Mouse (Mus musculus): ENCODE data around the gene Dennd1b. TPM values are rescaled to one million over a fixed set of nuclear protein-coding genes. Genes with fewer than 3 reads are reported as not detected.

Dennd1b gene
- polyA plus RNA-seq, 2 experiments = 0.78 to 2.3 TPM

DNA sequence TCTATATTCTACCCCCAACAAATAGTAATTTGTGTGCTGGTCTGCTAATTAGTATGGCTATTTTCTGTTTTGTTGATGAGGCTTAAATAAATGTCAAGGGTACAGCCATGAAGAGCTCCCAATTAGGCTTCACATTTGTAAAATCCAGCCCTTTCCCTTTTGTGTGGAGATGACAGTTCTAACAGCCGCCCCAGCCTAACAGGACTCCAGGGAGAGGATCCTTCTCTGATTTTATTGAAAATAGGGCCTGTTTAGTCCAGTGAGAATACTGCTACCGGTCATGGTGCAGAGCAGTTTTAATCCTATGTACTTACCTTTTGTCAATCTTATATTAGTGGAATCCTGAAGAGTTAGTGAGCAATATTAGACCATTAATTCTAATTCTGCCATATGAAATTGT is 189.8 kb downstream of the Dennd1b start:
- H3K9me3 ChIP-seq (ENCODE audit: control insufficient read depth, low read length) = no peaks in the 10 kb centered on the region
- H3K4me3 ChIP-seq (ENCODE audit: insufficient read depth in 1 of 2, low read depth in 2 of 2, low read length in 2 of 2) = no peak overlapping the region
- ATAC-seq (ENCODE audit: insufficient read depth) = no peak
- H3K4me2 ChIP-seq (ENCODE audit: low read depth) = no peak overlapping the region
- H3K27me3 ChIP-seq (ENCODE audit: control insufficient read depth, insufficient read depth, low read length) = no peaks in the 10 kb centered on the region
- H3K4me1 ChIP-seq (replicated peaks; ENCODE audit: control insufficient read depth in 2 of 2, insufficient read depth in 2 of 2, low read length in 1 of 2) = no peaks in the 10 kb centered on the region
- H3K9ac ChIP-seq (replicated peaks) = no peak overlapping the region
- 66% methylated on average over 2 of the region's 2 CpGs for WGBS (ENCODE audit: insufficient replicate concordance)
- no peak for DNase-seq (ENCODE audit: low read depth in 3 of 3, low spot score in 3 of 3)
- no peak overlapping the region for H3K27ac ChIP-seq
- no peak for TF ChIP-seq EP300 (IDR thresholded peaks at IDR 0.05; ENCODE audit: low read depth)
- no peak for TF ChIP-seq CTCF (IDR thresholded peaks at IDR 0.05; ENCODE audit: low read depth)
- no peaks in the 10 kb centered on the region for H3K36me3 ChIP-seq (replicated peaks; ENCODE audit: control insufficient read depth, insufficient read depth, low read depth)

DNA sequence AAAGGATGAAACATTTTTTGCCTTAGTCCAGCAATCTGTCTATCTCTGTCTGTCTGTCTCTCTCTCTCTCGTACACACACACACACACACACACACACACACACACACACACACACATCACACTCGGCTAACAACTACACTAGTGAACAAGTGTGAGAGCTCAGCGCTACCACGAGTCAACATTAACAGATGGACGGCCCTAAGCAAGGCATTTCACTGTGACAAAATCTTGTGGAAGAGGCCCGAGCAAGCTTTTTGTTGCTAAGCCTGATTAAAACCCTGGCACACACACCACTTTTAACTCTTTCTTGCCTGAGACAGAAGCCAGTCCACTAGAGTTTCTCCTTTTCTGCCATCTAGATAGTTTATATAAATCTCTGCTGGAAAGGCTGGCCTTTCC is 190.3 kb downstream of the Dennd1b start:
- H3K4me2 ChIP-seq (ENCODE audit: low read depth) = no peak overlapping the region
- H3K27ac ChIP-seq = no peak overlapping the region
- no peaks in the 10 kb centered on the region for H3K4me1 ChIP-seq (replicated peaks; ENCODE audit: control insufficient read depth in 2 of 2, insufficient read depth in 2 of 2, low read length in 1 of 2)
- no peaks in the 10 kb centered on the region for H3K9me3 ChIP-seq (ENCODE audit: control insufficient read depth, low read length)
- no peak for ATAC-seq (ENCODE audit: insufficient read depth)
- H3K27me3 ChIP-seq (ENCODE audit: control insufficient read depth, insufficient read depth, low read length) = no peaks in the 10 kb centered on the region
- no peak for DNase-seq (ENCODE audit: low read depth in 3 of 3, low spot score in 3 of 3)
- 66% methylated on average over 6 of the region's 6 CpGs for WGBS (ENCODE audit: insufficient replicate concordance)
- TF ChIP-seq CTCF (IDR thresholded peaks at IDR 0.05; ENCODE audit: low read depth) = no peak
- TF ChIP-seq EP300 (IDR thresholded peaks at IDR 0.05; ENCODE audit: low read depth) = no peak
- H3K36me3 ChIP-seq (replicated peaks; ENCODE audit: control insufficient read depth, insufficient read depth, low read depth) = no peaks in the 10 kb centered on the region
- no peak overlapping the region for H3K4me3 ChIP-seq (ENCODE audit: insufficient read depth in 1 of 2, low read depth in 2 of 2, low read length in 2 of 2)
- H3K9ac ChIP-seq (replicated peaks) = no peak overlapping the region

GRCm38 (mm10) chr1:139156397-139156796 is 193.2 kb downstream of the Dennd1b start:
- Histone ChIP-seq H3K9ac (replicated peaks) (no peak overlapping the region), H3K27me3 (ENCODE audit: control insufficient read depth, insufficient read depth, low read length) (no peaks in the 10 kb centered on the region), H3K36me3 (replicated peaks; ENCODE audit: control insufficient read depth, insufficient read depth, low read depth) (no peaks in the 10 kb centered on the region), H3K9me3 (ENCODE audit: control insufficient read depth, low read length) (no peaks in the 10 kb centered on the region), H3K27ac (no peak overlapping the region), H3K4me3 (ENCODE audit: insufficient read depth in 1 of 2, low read depth in 2 of 2, low read length in 2 of 2) (no peak overlapping the region), H3K4me2 (ENCODE audit: low read depth) (no peak overlapping the region), H3K4me1 (replicated peaks; ENCODE audit: control insufficient read depth in 2 of 2, insufficient read depth in 2 of 2, low read length in 1 of 2) (no peaks in the 10 kb centered on the region)
- no peak for TF ChIP-seq EP300 (IDR thresholded peaks at IDR 0.05; ENCODE audit: low read depth)
- peak; percentile 72 for TF ChIP-seq CTCF (IDR thresholded peaks at IDR 0.05; ENCODE audit: low read depth)
- no peak for ATAC-seq (ENCODE audit: insufficient read depth)
- DNase-seq (ENCODE audit: low read depth in 3 of 3, low spot score in 3 of 3) = peak in 1 of 3 experiments; percentile 20
- WGBS (ENCODE audit: insufficient replicate concordance) = 18% methylated on average over 3 of the region's 3 CpGs

GRCm38 (mm10) chr1:139161619-139162018 is 198.4 kb downstream of the Dennd1b start:
- H3K4me2 ChIP-seq (ENCODE audit: low read depth) = no peak overlapping the region
- H3K9ac ChIP-seq (replicated peaks) = no peak overlapping the region
- H3K9me3 ChIP-seq (ENCODE audit: control insufficient read depth, low read length) = no peaks in the 10 kb centered on the region
- no peaks in the 10 kb centered on the region for H3K27me3 ChIP-seq (ENCODE audit: control insufficient read depth, insufficient read depth, low read length)
- no peak overlapping the region for H3K4me3 ChIP-seq (ENCODE audit: insufficient read depth in 1 of 2, low read depth in 2 of 2, low read length in 2 of 2)
- DNase-seq (ENCODE audit: low read depth in 3 of 3, low spot score in 3 of 3) = no peak
- WGBS (ENCODE audit: insufficient replicate concordance) = 30% methylated on average over 3 of the region's 3 CpGs
- ATAC-seq (ENCODE audit: insufficient read depth) = no peak
- TF ChIP-seq CTCF (IDR thresholded peaks at IDR 0.05; ENCODE audit: low read depth) (0 out of 2 replicates have a peak, but pooled peaks have one; percentile 30), EP300 (IDR thresholded peaks at IDR 0.05; ENCODE audit: low read depth) (no peak)
- no peak overlapping the region for H3K27ac ChIP-seq
- H3K36me3 ChIP-seq (replicated peaks; ENCODE audit: control insufficient read depth, insufficient read depth, low read depth) = no peaks in the 10 kb centered on the region
- no peaks in the 10 kb centered on the region for H3K4me1 ChIP-seq (replicated peaks; ENCODE audit: control insufficient read depth in 2 of 2, insufficient read depth in 2 of 2, low read length in 1 of 2)

DNA sequence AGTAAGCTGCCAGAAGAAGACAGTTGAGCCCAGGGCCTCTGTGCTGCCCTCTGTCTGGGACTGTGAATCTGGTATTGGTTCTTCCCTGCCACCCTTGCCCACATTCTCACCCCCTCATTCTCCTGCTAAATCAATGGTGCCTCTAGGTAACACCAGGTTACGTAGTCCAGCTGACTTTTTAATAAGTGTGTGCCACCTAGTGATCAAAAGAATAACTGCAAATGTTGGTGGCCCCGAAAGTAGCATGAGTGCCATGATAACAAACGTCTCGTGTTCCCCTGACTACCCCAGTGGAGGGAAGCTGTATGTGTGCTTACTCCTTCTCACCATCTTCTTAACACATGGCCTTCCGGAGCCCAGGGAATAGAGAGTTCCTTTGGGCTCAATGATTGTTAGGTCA is 199.6 kb downstream of the Dennd1b start:
- no peak overlapping the region for H3K4me2 ChIP-seq (ENCODE audit: low read depth)
- 39% methylated on average over 5 of the region's 5 CpGs for WGBS (ENCODE audit: insufficient replicate concordance)
- no peaks in the 10 kb centered on the region for H3K4me1 ChIP-seq (replicated peaks; ENCODE audit: control insufficient read depth in 2 of 2, insufficient read depth in 2 of 2, low read length in 1 of 2)
- no peaks in the 10 kb centered on the region for H3K36me3 ChIP-seq (replicated peaks; ENCODE audit: control insufficient read depth, insufficient read depth, low read depth)
- no peaks in the 10 kb centered on the region for H3K9me3 ChIP-seq (ENCODE audit: control insufficient read depth, low read length)
- H3K9ac ChIP-seq (replicated peaks) = no peak overlapping the region
- ATAC-seq (ENCODE audit: insufficient read depth) = peak; percentile 16; the same call in 1 of the 2 replicates
- TF ChIP-seq EP300 (IDR thresholded peaks at IDR 0.05; ENCODE audit: low read depth) (no peak), CTCF (IDR thresholded peaks at IDR 0.05; ENCODE audit: low read depth) (peak; percentile 53)
- no peak overlapping the region for H3K4me3 ChIP-seq (ENCODE audit: insufficient read depth in 1 of 2, low read depth in 2 of 2, low read length in 2 of 2)
- DNase-seq (ENCODE audit: low read depth in 3 of 3, low spot score in 3 of 3) = peak in 1 of 3 experiments; percentile 10
- H3K27ac ChIP-seq = no peak overlapping the region
- H3K27me3 ChIP-seq (ENCODE audit: control insufficient read depth, insufficient read depth, low read length) = no peaks in the 10 kb centered on the region

Measured in liver, embryonic 14.5 days (tissue).